Mouse (Mus musculus): ENCODE measurements around the gene Usp54. TPM values are rescaled to one million over a fixed set of nuclear protein-coding genes. Genes with fewer than 3 reads are reported as not detected.

Gene Usp54
- total RNA-seq, 1 experiment: 15.3 TPM

GRCm38 (mm10) chr14:20668154-20668810 lies 27.4 kb upstream of the Usp54 start, which contains the start of gene Synpo2l:
Gene Synpo2l (minus strand): TSS chr14:20668354.
- H3K36me3 ChIP-seq (ENCODE audit: control insufficient read depth, insufficient read depth, low read length, poor library complexity, severe bottlenecking): no peaks in the 10 kb centered on the region
- DNase-seq (ENCODE audit: low read depth, low spot score): no peak
- no peaks in the 10 kb centered on the region for H3K9me3 ChIP-seq (ENCODE audit: control insufficient read depth, insufficient read depth, low read depth, low read length)
- no peak within 1 kb of the TSS for H3K27ac ChIP-seq (ENCODE audit: insufficient read depth, low read depth, low read length, poor library complexity, severe bottlenecking)
- TF ChIP-seq MAFK (IDR thresholded peaks at IDR 0.05; ENCODE audit: insufficient read depth, low read depth, low read length) (no peak), ZNF384 (IDR thresholded peaks at IDR 0.05; ENCODE audit: low read depth, low read length) (no peak), HCFC1 (IDR thresholded peaks at IDR 0.05; ENCODE audit: borderline replicate concordance, insufficient read depth, low read length) (no peak), CHD2 (IDR thresholded peaks at IDR 0.05; ENCODE audit: low read depth, low read length) (no peak), ZC3H11A (IDR thresholded peaks at IDR 0.05; ENCODE audit: borderline replicate concordance, low read depth, low read length) (no peak)
- H3K4me1 ChIP-seq (ENCODE audit: control insufficient read depth in 2 of 2, insufficient read depth in 2 of 2, low read length in 2 of 2, poor library complexity in 1 of 2): peaks cover 2 to 12% of the 10 kb centered on the region in 2 experiments; a peak in 1 of 4 replicates
- in situ Hi-C loops (cut with MboI; ENCODE audit: low sequenced_read_pairs in 2 of 2, unreplicated experiment in 2 of 2): no loop called here
- no peak within 1 kb of the TSS for H3K4me3 ChIP-seq (ENCODE audit: insufficient read depth in 1 of 2, low read depth in 1 of 2, low read length in 2 of 2, poor library complexity in 1 of 2, severe bottlenecking in 1 of 2)
- no peak within 1 kb of the TSS for H3K9ac ChIP-seq (ENCODE audit: insufficient read depth, low read depth, low read length, poor library complexity, severe bottlenecking)

GRCm38 (mm10) chr14:20667469-20667868 lies 26.6 kb upstream of the Usp54 start:
- H3K4me3 ChIP-seq (ENCODE audit: insufficient read depth in 1 of 2, low read depth in 1 of 2, low read length in 2 of 2, poor library complexity in 1 of 2, severe bottlenecking in 1 of 2): no peak overlapping the region
- no peak overlapping the region for H3K27ac ChIP-seq (ENCODE audit: insufficient read depth, low read depth, low read length, poor library complexity, severe bottlenecking)
- in situ Hi-C loops (cut with MboI; ENCODE audit: low sequenced_read_pairs in 2 of 2, unreplicated experiment in 2 of 2): no loop called here
- no peak for DNase-seq (ENCODE audit: low read depth, low spot score)
- H3K9me3 ChIP-seq (ENCODE audit: control insufficient read depth, insufficient read depth, low read depth, low read length): no peaks in the 10 kb centered on the region
- H3K4me1 ChIP-seq (ENCODE audit: control insufficient read depth in 2 of 2, insufficient read depth in 2 of 2, low read length in 2 of 2, poor library complexity in 1 of 2): peaks cover 0 to 14% of the 10 kb centered on the region in 2 experiments; a peak in 1 of 4 replicates
- no peaks in the 10 kb centered on the region for H3K36me3 ChIP-seq (ENCODE audit: control insufficient read depth, insufficient read depth, low read length, poor library complexity, severe bottlenecking)
- no peak overlapping the region for H3K9ac ChIP-seq (ENCODE audit: insufficient read depth, low read depth, low read length, poor library complexity, severe bottlenecking)
- no peak for TF ChIP-seq CHD2 (IDR thresholded peaks at IDR 0.05; ENCODE audit: low read depth, low read length)
- TF ChIP-seq HCFC1 (IDR thresholded peaks at IDR 0.05; ENCODE audit: borderline replicate concordance, insufficient read depth, low read length): no peak

GRCm38 (mm10) chr14:20664436-20664835 lies 23.6 kb upstream of the Usp54 start:
- Histone ChIP-seq H3K9ac (ENCODE audit: insufficient read depth, low read depth, low read length, poor library complexity, severe bottlenecking) (no peak overlapping the region), H3K4me3 (ENCODE audit: insufficient read depth in 1 of 2, low read depth in 1 of 2, low read length in 2 of 2, poor library complexity in 1 of 2, severe bottlenecking in 1 of 2) (no peak overlapping the region), H3K9me3 (ENCODE audit: control insufficient read depth, insufficient read depth, low read depth, low read length) (no peaks in the 10 kb centered on the region), H3K36me3 (ENCODE audit: control insufficient read depth, insufficient read depth, low read length, poor library complexity, severe bottlenecking) (no peaks in the 10 kb centered on the region), H3K4me1 (ENCODE audit: control insufficient read depth in 2 of 2, insufficient read depth in 2 of 2, low read length in 2 of 2, poor library complexity in 1 of 2) (peaks cover 0 to 22% of the 10 kb centered on the region in 2 experiments; a peak in 1 of 4 replicates), H3K27ac (ENCODE audit: insufficient read depth, low read depth, low read length, poor library complexity, severe bottlenecking) (no peak overlapping the region)
- no peak for DNase-seq (ENCODE audit: low read depth, low spot score)
- in situ Hi-C loops (cut with MboI; ENCODE audit: low sequenced_read_pairs in 2 of 2, unreplicated experiment in 2 of 2): no loop called here
- no peak for TF ChIP-seq HCFC1 (IDR thresholded peaks at IDR 0.05; ENCODE audit: borderline replicate concordance, insufficient read depth, low read length)
- no peak for TF ChIP-seq ZNF384 (IDR thresholded peaks at IDR 0.05; ENCODE audit: low read depth, low read length)
- no peak for TF ChIP-seq MAFK (IDR thresholded peaks at IDR 0.05; ENCODE audit: insufficient read depth, low read depth, low read length)
- no peak for TF ChIP-seq CHD2 (IDR thresholded peaks at IDR 0.05; ENCODE audit: low read depth, low read length)
- TF ChIP-seq ZC3H11A (IDR thresholded peaks at IDR 0.05; ENCODE audit: borderline replicate concordance, low read depth, low read length): no peak

GRCm38 (mm10) chr14:20663601-20664000 lies 22.7 kb upstream of the Usp54 start:
- DNase-seq (ENCODE audit: low read depth, low spot score): no peak
- TF ChIP-seq CHD2 (IDR thresholded peaks at IDR 0.05; ENCODE audit: low read depth, low read length) (no peak), ZC3H11A (IDR thresholded peaks at IDR 0.05; ENCODE audit: borderline replicate concordance, low read depth, low read length) (no peak), MAFK (IDR thresholded peaks at IDR 0.05; ENCODE audit: insufficient read depth, low read depth, low read length) (no peak), ZNF384 (IDR thresholded peaks at IDR 0.05; ENCODE audit: low read depth, low read length) (no peak), HCFC1 (IDR thresholded peaks at IDR 0.05; ENCODE audit: borderline replicate concordance, insufficient read depth, low read length) (no peak)
- in situ Hi-C loops (cut with MboI; ENCODE audit: low sequenced_read_pairs in 2 of 2, unreplicated experiment in 2 of 2): no loop called here
- Histone ChIP-seq H3K9ac (ENCODE audit: insufficient read depth, low read depth, low read length, poor library complexity, severe bottlenecking) (no peak overlapping the region), H3K36me3 (ENCODE audit: control insufficient read depth, insufficient read depth, low read length, poor library complexity, severe bottlenecking) (no peaks in the 10 kb centered on the region), H3K4me1 (ENCODE audit: control insufficient read depth in 2 of 2, insufficient read depth in 2 of 2, low read length in 2 of 2, poor library complexity in 1 of 2) (peaks cover 0 to 22% of the 10 kb centered on the region in 2 experiments; a peak in 1 of 4 replicates), H3K9me3 (ENCODE audit: control insufficient read depth, insufficient read depth, low read depth, low read length) (no peaks in the 10 kb centered on the region), H3K4me3 (ENCODE audit: insufficient read depth in 1 of 2, low read depth in 1 of 2, low read length in 2 of 2, poor library complexity in 1 of 2, severe bottlenecking in 1 of 2) (no peak overlapping the region; a peak in 1 of 4 replicates), H3K27ac (ENCODE audit: insufficient read depth, low read depth, low read length, poor library complexity, severe bottlenecking) (no peak overlapping the region)
